Mouse (Mus musculus) midbrain, embryonic 14.5 days (tissue): ENCODE measurements around the gene B3galt1. TPM values are rescaled to one million over a fixed set of nuclear protein-coding genes. Genes with fewer than 3 reads are reported as not detected.

ENCODE experiments used
- ATAC-seq: fragments of 200-750 bp; cut with Nextera tagmentation; 2 replicates; pipeline ENCODE4 v1.8.0; 2017; ENCODE audit warnings: moderate number of reproducible peaks, moderate library complexity; ENCODE audit not compliant: low FRiP score, low TSS enrichment
- DNase-seq: peaks from one replicate; pipeline ENCODE4 v3.0.0-alpha.2; 2015
- H3K27ac ChIP-seq: fragments of 300-500 bp; sonication (generic); replicated peaks from 2 replicates; pipeline ENCODE4 v1.5.1; 2014; ENCODE audit warnings: mild to moderate bottlenecking, low read depth, low read length, moderate library complexity
- H3K27me3 ChIP-seq: fragments of 300-500 bp; sonication (generic); 2 replicates; pipeline ENCODE4 v1.6.1; 2014; ENCODE audit warnings: low read length, control low read depth, mixed read lengths; ENCODE audit not compliant: control insufficient read depth, insufficient read depth
- H3K36me3 ChIP-seq: fragments of 300-500 bp; sonication (generic); 2 replicates; pipeline ENCODE4 v1.6.1; 2014; ENCODE audit warnings: low read length, control low read depth; ENCODE audit not compliant: control insufficient read depth, insufficient read depth
- H3K4me1 ChIP-seq: fragments of 300-500 bp; sonication (generic); 2 replicates; pipeline ENCODE4 v1.6.1; 2014; ENCODE audit warnings: mild to moderate bottlenecking, antibody characterized with exemption, low read length, control low read depth; ENCODE audit not compliant: control insufficient read depth, insufficient read depth
- H3K4me2 ChIP-seq: fragments of 300-500 bp; sonication (generic); 2 replicates; pipeline ENCODE4 v1.6.1; 2014; ENCODE audit warnings: mild to moderate bottlenecking, low read length, moderate library complexity
- H3K4me3 ChIP-seq: fragments of 300-500 bp; sonication (generic); replicated peaks from 2 replicates; pipeline ENCODE4 v1.5.1; 2014; ENCODE audit warnings: low read depth, low read length
- H3K9ac ChIP-seq: fragments of 300-500 bp; sonication (generic); replicated peaks from 2 replicates; pipeline ENCODE4 v1.6.1; 2014; ENCODE audit warnings: mild to moderate bottlenecking, low read length, moderate library complexity
- H3K9me3 ChIP-seq: fragments of 300-500 bp; sonication (generic); 2 replicates; pipeline ENCODE4 v1.6.1; 2016; ENCODE audit warnings: low read length, control low read depth, mixed read lengths; ENCODE audit not compliant: control insufficient read depth
- WGBS: fragments of 180-500 bp; shearing (Covaris S2); extraction: QIAGEN DNeasy Blood & Tissue Kit; methylation state at CpG from one replicate; pipeline ENCODE4 v1.1.7; 2014; 5-methylcytosine and 5-hydroxymethylcytosine counted together
- polyA plus RNA-seq: library from polyadenylated mRNA; unstranded; fragments of >200 nt; fragmentation: Nextera tagmentation; extraction: Ambion mirVana; gene quantifications from 2 replicates; pipeline ENCODE4 v1.2.1, GENCODE M21; 2014

Gene B3galt1
- polyA plus RNA-seq, 1 experiment from 2014 or later, result 68.9 TPM

GRCm38 (mm10) chr2:67567141-67567680 lies 1.5 kb downstream of the B3galt1 start:
- no peak for ATAC-seq
- Histone ChIP-seq H3K4me3 (peak overlapping the region; percentile 79), H3K9me3 (no peaks in the 10 kb centered on the region), H3K4me2 (peak overlapping the region; percentile 98), H3K27ac (no peak overlapping the region), H3K36me3 (no peaks in the 10 kb centered on the region), H3K9ac (peak overlapping the region; percentile 90), H3K27me3 (no peaks in the 10 kb centered on the region), H3K4me1 (peaks cover 10% of the 10 kb centered on the region)
- 11% methylated on average over 8 of the region's 8 CpGs for WGBS
- no peak for DNase-seq

GRCm38 (mm10) chr2:67576634-67577033 lies 11.0 kb downstream of the B3galt1 start:
- no peak for ATAC-seq

GRCm38 (mm10) chr2:67583091-67583490 lies 17.4 kb downstream of the B3galt1 start:
- Histone ChIP-seq H3K4me2 (no peak overlapping the region), H3K36me3 (no peaks in the 10 kb centered on the region), H3K4me1 (no peaks in the 10 kb centered on the region), H3K27ac (no peak overlapping the region), H3K9ac (no peak overlapping the region), H3K27me3 (no peaks in the 10 kb centered on the region), H3K9me3 (no peaks in the 10 kb centered on the region), H3K4me3 (no peak overlapping the region)
- ATAC-seq, result no peak
- DNase-seq, result no peak
- 11% methylated on average over 2 of the region's 2 CpGs for WGBS

More at GRCm38 (mm10) chr2:67576634-67577033, 11.0 kb downstream of the B3galt1 start:
- H3K36me3 ChIP-seq, result no peaks in the 10 kb centered on the region
- H3K4me1 ChIP-seq, result no peaks in the 10 kb centered on the region
- peak; percentile 29 for DNase-seq
- H3K4me2 ChIP-seq, result no peak overlapping the region
- no peak overlapping the region for H3K9ac ChIP-seq
- H3K4me3 ChIP-seq, result no peak overlapping the region
- no peaks in the 10 kb centered on the region for H3K27me3 ChIP-seq
- H3K27ac ChIP-seq, result no peak overlapping the region
- 27% methylated on average over 2 of the region's 2 CpGs for WGBS
- H3K9me3 ChIP-seq, result no peaks in the 10 kb centered on the region

- Histone ChIP-seq H3K36me3 (no peaks in the 10 kb centered on the region), H3K27me3 (no peaks in the 10 kb centered on the region), H3K4me3 (no peak overlapping the region), H3K9ac (no peak overlapping the region), H3K27ac (no peak overlapping the region), H3K4me2 (no peak overlapping the region), H3K9me3 (no peaks in the 10 kb centered on the region), H3K4me1 (no peaks in the 10 kb centered on the region)
- ATAC-seq (no peak), DNase-seq (no peak)
Measured at GRCm38 (mm10) chr2:67590408-67590807, 24.7 kb downstream of the B3galt1 start.

- no peak for DNase-seq
- Histone ChIP-seq H3K27me3 (no peaks in the 10 kb centered on the region), H3K4me1 (no peaks in the 10 kb centered on the region), H3K27ac (no peak overlapping the region), H3K9me3 (no peaks in the 10 kb centered on the region), H3K9ac (no peak overlapping the region), H3K36me3 (no peaks in the 10 kb centered on the region), H3K4me3 (no peak overlapping the region), H3K4me2 (no peak overlapping the region)
- WGBS, result 88% methylated on average over 7 of the region's 7 CpGs
- no peak for ATAC-seq
Measured at GRCm38 (mm10) chr2:67591831-67592629, 26.4 kb downstream of the B3galt1 start.

- Histone ChIP-seq H3K9ac (no peak overlapping the region), H3K27ac (no peak overlapping the region), H3K4me3 (no peak overlapping the region), H3K4me2 (no peak overlapping the region), H3K27me3 (no peaks in the 10 kb centered on the region), H3K36me3 (no peaks in the 10 kb centered on the region), H3K4me1 (no peaks in the 10 kb centered on the region), H3K9me3 (no peaks in the 10 kb centered on the region)
- DNase-seq, result no peak
- ATAC-seq, result no peak
Measured at GRCm38 (mm10) chr2:67622902-67623301, 57.2 kb downstream of the B3galt1 start.

GRCm38 (mm10) chr2:67627667-67628066 lies 62.0 kb downstream of the B3galt1 start:
- WGBS, result 75% methylated on average over 3 of the region's 3 CpGs

GRCm38 (mm10) chr2:67628289-67628688 lies 62.6 kb downstream of the B3galt1 start:
- no peaks in the 10 kb centered on the region for H3K4me1 ChIP-seq
- no peak overlapping the region for H3K4me2 ChIP-seq
- H3K9me3 ChIP-seq, result no peaks in the 10 kb centered on the region
- ATAC-seq (no peak), DNase-seq (no peak)
- H3K9ac ChIP-seq, result no peak overlapping the region
- no peak overlapping the region for H3K27ac ChIP-seq
- no peak overlapping the region for H3K4me3 ChIP-seq
- no peaks in the 10 kb centered on the region for H3K27me3 ChIP-seq
- WGBS, result 93% methylated on average over 3 of the region's 3 CpGs
- no peaks in the 10 kb centered on the region for H3K36me3 ChIP-seq

More at GRCm38 (mm10) chr2:67627667-67628066, 62.0 kb downstream of the B3galt1 start:
- Histone ChIP-seq H3K4me1 (no peaks in the 10 kb centered on the region), H3K36me3 (no peaks in the 10 kb centered on the region), H3K27ac (no peak overlapping the region), H3K9ac (no peak overlapping the region), H3K27me3 (no peaks in the 10 kb centered on the region), H3K4me3 (no peak overlapping the region), H3K4me2 (no peak overlapping the region), H3K9me3 (no peaks in the 10 kb centered on the region)
- ATAC-seq (no peak), DNase-seq (no peak)

- no peaks in the 10 kb centered on the region for H3K9me3 ChIP-seq
- no peaks in the 10 kb centered on the region for H3K4me1 ChIP-seq
- 73% methylated on average over 3 of the region's 3 CpGs for WGBS
- H3K36me3 ChIP-seq, result no peaks in the 10 kb centered on the region
- H3K9ac ChIP-seq, result no peak overlapping the region
- no peak overlapping the region for H3K27ac ChIP-seq
- no peak overlapping the region for H3K4me2 ChIP-seq
- no peak overlapping the region for H3K4me3 ChIP-seq
- H3K27me3 ChIP-seq, result no peaks in the 10 kb centered on the region
- no peak for DNase-seq
- ATAC-seq, result no peak
Measured at GRCm38 (mm10) chr2:67654847-67655246, 89.2 kb downstream of the B3galt1 start.
